Mouse (Mus musculus) c-Kit-positive CD71-positive TER-119-negative erythroid progenitor cells, embryonic 14.5 days (primary cell): ENCODE results near the gene Snd1.

Source experiments
- DNase-seq: peaks from one replicate; pipeline ENCODE4 v3.0.0-alpha.2; 2013; ENCODE audit warnings: low read depth

Gene Snd1

GRCm38 (mm10) chr6:28841569-28841968 is 366.6 kb downstream of the Snd1 start:
- no peak for DNase-seq

- DNase-seq: no peak
Measured at GRCm38 (mm10) chr6:28842375-28843276, 367.7 kb downstream of the Snd1 start.

DNA sequence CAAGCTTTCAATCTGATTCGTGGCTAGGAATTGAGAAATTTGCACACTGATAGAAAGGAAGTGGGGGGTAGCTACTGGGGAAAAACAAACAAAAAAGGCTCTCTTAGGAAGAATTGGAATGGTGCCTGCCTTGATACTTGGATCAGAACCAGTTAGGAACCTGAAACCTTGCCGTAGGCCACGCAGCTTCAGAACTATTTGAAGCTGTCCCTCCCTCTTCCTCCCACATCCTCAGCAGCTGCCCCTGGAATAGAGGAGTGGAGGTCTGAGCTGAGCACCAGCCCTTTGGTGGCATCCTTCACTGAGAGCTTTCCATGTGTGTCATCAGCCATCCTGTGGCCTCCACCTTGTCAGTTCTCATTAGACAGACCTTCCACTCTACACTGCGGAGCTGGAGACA is 370.7 kb downstream of the Snd1 start:
- DNase-seq: no peak

- DNase-seq: no peak
Measured at GRCm38 (mm10) chr6:28847616-28848015, 372.7 kb downstream of the Snd1 start.

- DNase-seq: no peak
Measured at GRCm38 (mm10) chr6:28848285-28848794, 373.4 kb downstream of the Snd1 start.

- no peak for DNase-seq
Measured at GRCm38 (mm10) chr6:28848891-28849290, 374.0 kb downstream of the Snd1 start.

DNA sequence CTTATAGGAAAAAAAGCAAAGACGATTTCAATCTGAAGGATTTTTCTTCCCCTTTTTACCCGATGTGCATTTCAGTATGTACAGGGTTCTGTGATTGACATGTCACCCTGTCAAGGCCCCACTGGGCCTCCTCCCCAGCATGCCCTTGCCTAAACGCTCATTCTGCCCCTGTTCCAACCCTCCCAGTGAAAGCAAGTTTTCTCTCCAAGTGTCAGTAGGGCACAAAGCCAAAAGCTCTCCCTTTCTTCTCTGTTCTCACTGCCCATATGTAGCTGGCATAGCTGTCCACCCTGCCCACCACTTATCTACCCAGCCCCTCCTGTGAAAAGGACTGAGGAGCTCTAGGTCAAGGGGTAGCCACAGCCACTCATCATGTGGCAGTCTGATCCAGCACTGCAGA is 374.4 kb downstream of the Snd1 start:
- no peak for DNase-seq

DNA sequence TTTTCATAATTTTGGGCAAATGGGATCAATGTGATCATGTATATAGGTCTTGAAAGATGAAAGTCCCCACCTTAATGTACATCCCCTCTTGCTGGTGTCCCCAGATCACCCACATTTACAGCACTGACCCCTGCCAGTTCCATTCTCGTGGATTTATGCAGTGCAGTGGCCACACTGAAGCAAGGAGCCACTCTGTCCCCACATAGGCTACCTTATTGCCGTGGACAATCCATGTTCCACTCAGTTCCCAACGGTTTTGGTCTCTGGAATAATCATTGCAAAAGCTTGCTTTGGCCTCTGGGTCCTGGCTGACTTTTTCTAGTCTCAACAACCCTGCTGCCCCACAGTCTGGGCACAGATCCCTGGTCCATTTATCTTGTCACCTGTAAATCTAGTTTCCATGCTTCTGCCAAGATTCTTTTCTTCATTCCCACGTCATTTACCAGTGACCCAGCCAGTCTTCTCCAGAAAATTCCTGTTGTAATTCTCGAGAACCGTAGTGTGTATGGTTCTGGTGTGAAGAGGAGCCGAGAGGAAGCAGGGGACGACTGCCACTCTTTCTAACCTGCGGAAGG is 375.5 kb downstream of the Snd1 start:
- no peak for DNase-seq

GRCm38 (mm10) chr6:28852342-28852741 is 377.4 kb downstream of the Snd1 start:
- no peak for DNase-seq

- no peak for DNase-seq
Measured at GRCm38 (mm10) chr6:28853164-28853563, 378.2 kb downstream of the Snd1 start.

GRCm38 (mm10) chr6:28853654-28854053 is 378.7 kb downstream of the Snd1 start:
- DNase-seq: no peak

- no peak for DNase-seq
Measured at GRCm38 (mm10) chr6:28854598-28854997, 379.7 kb downstream of the Snd1 start.

- no peak for DNase-seq
Measured at GRCm38 (mm10) chr6:28855442-28855841, 380.5 kb downstream of the Snd1 start.

GRCm38 (mm10) chr6:28856789-28857188 is 381.9 kb downstream of the Snd1 start:
- DNase-seq: no peak

GRCm38 (mm10) chr6:28857198-28858180 is 382.6 kb downstream of the Snd1 start:
- peak; percentile 31 for DNase-seq

- no peak for DNase-seq
Measured at GRCm38 (mm10) chr6:28859094-28859493, 384.2 kb downstream of the Snd1 start.

DNA sequence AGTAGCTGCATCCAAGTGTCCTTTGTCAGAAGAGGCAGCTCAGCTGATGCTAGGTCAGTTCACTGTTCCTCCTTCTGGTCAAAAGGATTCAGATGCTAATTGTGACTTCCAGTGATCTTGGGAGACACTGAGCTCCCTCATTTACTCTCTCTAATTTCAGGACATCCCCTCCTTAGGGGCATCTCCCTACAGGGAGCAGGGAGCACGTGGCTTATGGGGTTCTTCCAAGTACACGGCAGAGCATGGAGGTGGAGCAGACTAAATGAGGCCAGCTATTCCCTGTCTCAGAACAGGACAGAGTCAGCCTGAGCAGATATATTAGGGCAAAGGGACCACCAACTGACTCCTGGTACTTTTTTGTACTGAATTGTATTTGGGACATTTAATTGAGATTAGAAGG is 385.5 kb downstream of the Snd1 start:
- no peak for DNase-seq

DNA sequence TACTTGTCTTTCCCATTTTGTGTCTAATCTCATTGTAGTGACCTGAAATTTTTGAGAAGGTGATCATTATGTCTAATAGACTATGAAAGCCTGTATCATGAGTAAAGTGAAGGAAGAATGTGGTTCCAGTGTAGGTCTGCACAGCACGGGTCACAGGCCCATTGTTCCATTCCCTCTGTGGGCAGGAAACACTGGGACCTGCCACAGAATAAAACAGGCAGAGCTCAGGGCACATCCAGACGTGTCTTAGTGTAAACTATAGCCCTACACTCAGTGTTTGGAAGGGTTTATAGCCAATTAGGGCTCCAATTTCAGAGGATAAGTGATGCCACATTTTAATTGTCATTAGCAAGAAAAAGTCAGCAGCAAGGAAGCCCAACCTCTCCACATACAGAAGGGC is 386.0 kb downstream of the Snd1 start:
- no peak for DNase-seq

DNA sequence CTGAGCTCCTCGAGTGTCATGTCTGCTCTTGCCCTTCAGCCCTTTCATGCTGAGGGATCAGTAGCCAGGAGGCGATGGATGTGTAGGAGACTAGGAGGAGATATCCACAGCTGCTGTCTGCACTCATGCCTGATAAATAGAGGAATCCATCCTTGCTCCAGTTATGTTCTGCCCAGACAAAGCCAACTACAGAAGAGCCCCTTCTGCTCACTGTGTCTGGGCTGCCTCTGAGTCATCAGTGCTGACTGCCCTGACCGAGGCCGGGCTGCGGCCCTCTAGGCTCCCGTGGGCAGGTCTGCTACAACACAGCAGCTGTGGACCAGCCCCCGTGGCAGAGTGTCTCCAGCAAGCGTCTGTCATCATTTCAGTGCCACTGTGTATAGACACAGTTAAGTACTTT is 387.4 kb downstream of the Snd1 start:
- no peak for DNase-seq

GRCm38 (mm10) chr6:28864684-28865083 is 389.7 kb downstream of the Snd1 start:
- no peak for DNase-seq

GRCm38 (mm10) chr6:28865112-28865511 is 390.2 kb downstream of the Snd1 start:
- no peak for DNase-seq

DNA sequence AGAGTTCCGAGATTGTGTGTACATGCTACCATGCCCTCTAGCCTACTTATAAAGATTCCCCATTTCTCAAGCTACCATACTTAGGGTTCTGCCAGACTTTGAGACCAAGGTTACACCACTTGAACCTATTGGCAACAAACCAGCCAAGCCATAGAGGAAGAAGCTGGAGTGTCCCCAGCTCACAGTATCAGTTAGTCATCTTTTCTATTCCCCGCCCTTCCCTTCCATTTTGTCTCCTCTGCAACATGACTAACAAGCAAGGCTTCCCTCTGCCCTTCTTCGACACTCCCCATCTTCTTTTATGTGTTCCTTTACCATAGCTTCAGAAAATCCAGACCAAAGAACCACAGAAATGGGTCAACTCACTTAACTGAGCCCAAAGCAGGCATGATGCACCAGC is 391.3 kb downstream of the Snd1 start:
- no peak for DNase-seq
